Mouse (Mus musculus): Measurements from ENCODE around the gene Plcb1.

DNA sequence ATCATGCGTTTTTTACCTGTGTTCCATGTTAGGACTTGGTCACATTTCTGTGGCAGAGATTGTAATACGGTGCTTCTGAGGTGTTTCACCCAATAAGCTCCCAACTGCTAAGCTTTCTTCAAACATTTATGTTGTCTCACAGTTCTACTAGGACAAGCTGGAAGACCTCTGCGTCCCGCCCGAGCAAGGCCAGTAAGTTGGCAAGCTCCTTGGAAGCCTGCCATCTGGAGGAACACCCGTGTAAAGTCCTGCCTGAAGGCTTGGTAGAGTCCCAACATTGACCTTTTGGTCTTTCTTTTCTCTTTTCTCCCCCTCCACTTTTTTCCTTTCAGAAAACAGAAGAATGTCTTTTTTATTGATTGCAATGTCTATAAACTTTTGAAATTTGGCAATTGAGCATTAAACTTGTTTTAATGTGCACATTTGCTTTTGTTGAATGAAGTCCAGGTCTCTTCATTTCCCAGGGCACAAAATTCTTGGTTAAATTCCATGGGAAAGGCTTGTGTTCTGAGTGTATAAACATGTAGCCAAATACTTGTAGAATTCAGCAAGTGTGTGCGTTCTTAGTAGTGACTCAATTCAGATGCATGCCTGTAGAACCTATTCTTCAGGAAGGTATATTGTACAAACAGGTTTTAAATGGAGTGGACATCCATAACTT lies 79.2 kb downstream of the Plcb1 start:
- TF ChIP-seq HCFC1 (IDR thresholded peaks at IDR 0.05; ENCODE audit: borderline replicate concordance, insufficient read depth, low read length) = no peak
- TF ChIP-seq ZNF384 (IDR thresholded peaks at IDR 0.05; ENCODE audit: low read depth, low read length) = no peak
- no peak for TF ChIP-seq MAFK (IDR thresholded peaks at IDR 0.05; ENCODE audit: insufficient read depth, low read depth, low read length)
- no peak for TF ChIP-seq ZC3H11A (IDR thresholded peaks at IDR 0.05; ENCODE audit: borderline replicate concordance, low read depth, low read length)
